Mouse (Mus musculus): ENCODE data around the gene March4.

DNA sequence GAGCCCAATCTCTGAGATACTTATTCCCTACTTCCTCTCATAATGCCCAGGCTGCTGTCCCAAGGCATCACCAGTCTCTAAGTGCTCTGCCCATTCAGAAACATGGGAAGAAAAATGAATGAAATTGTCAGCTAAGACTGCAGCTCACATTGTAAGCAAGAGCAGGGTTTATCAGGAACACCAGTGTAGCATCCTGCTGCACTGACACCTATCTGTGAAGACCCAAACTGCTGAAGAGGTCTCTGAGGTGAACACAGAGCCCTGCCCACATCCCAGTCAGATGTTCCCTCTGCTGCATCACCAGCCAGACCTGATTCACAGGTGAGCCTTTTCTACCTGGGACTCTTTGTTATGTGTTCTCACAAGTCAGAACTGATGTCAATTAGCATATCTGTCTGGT is 3.3 kb downstream of the March4 start:
- TF ChIP-seq POLR2A (IDR thresholded peaks at IDR 0.05; ENCODE audit: insufficient read depth, low read length) (no peak), EP300 (IDR thresholded peaks at IDR 0.05; ENCODE audit: insufficient read depth, low read depth, low read length) (no peak), CTCF (IDR thresholded peaks at IDR 0.05; ENCODE audit: low read depth, low read length) (no peak)

All from ES-Bruce4 (cell line).